Mouse (Mus musculus): Measurements from ENCODE around the gene Usp37. TPM values are rescaled to one million over a fixed set of nuclear protein-coding genes. Genes with fewer than 3 reads are reported as not detected.

The Usp37 gene
- total RNA-seq (2014; rRNA removed) (30.2 and 32.8 TPM in 2 replicates), polyA plus RNA-seq (2015; fragmentation: Nextera tagmentation; extraction: Ambion mirVana) (11.8 and 17.6 TPM in 2 replicates)

DNA sequence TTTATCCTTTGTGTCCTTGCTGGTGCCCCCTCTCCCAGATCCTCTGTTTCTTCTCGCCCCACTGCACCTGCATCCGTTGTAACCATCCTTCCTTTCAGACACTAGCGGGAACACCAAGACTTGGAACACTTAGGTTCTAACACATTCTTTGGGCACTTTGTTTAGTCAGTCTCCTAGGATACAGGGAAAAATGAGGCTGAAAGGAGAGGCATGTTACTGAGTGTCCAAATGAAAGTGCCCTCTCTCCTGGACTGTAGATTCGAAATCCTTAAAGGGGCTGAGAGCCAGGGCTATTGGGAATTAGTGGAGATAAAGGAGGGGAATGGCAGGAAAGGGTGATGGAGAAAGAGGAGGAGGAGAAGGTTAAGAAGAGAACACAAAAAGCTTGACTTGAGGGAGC is at the start of gene Usp37:
Usp37 (minus strand) TSS at position 101 of the 400 bp plus-strand sequence.
- 30% methylated on average over 4 of the region's 4 CpGs for WGBS
- peaks cover 6% of the 10 kb centered on the region; the same call in 1 of the 2 replicates for H3K4me1 ChIP-seq (ENCODE audit: insufficient read depth)
- no peak for DNase-seq
- no peaks in the 10 kb centered on the region for H3K9me3 ChIP-seq (ENCODE audit: low read length)
- no peak for TF ChIP-seq CTCF (IDR thresholded peaks at IDR 0.05; ENCODE audit: low read depth)
- H3K36me3 ChIP-seq (ENCODE audit: insufficient read depth): no peaks in the 10 kb centered on the region
- H3K9ac ChIP-seq: peak within 1 kb of the TSS; percentile 40; the same call in 1 of the 2 replicates
- H3K27me3 ChIP-seq (ENCODE audit: insufficient read depth, low read length): no peaks in the 10 kb centered on the region
- peak within 1 kb of the TSS; percentile 16; the same call in 1 of the 2 replicates for H3K4me3 ChIP-seq (ENCODE audit: low read depth, low read length)
- H3K4me2 ChIP-seq (ENCODE audit: low read depth): peak within 1 kb of the TSS; percentile 40
- no peak for ATAC-seq
- H3K27ac ChIP-seq (ENCODE audit: low read depth, low read length): no peak within 1 kb of the TSS

DNA sequence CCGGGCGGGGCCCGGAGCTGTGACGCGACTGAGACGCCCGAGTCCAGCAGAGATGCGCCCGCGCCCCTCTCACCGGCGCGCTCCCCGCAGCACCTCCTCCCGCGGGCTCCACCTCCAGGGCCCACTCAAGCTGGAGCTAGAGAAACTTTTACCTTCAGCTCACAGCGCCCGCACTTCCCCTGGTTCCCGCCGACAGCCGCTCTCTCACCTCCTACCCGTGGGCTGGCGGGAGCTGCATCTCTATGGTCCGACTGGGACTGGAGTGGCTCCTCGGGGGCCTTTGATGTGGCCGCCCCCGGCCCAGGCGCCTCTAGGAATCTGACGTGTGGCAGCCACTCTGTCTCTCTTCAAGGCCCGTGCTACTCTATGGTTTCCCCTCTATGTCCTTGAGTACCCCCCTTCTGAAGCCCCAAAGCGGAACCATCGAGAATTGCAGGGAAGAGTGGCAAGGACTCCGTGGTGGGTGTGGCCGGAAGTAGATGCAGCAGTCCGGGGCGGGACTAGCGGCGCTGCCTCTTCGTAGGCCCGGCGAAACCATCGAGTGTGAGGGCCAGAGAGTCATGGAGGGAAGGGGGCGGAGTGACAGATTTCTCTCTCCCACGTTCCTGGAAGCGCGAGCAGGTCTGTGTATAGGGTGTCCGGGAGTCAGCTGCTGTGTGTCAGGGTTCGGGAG is 43.8 kb upstream of the Usp37 start, which contains the start of the genes Zfp142 and Bcs1l:
Zfp142 (minus strand) TSS at position 474 of the 673 bp plus-strand sequence.
Bcs1l (plus strand) TSS at position 517 of the 673 bp plus-strand sequence.
- ATAC-seq (peak; percentile 98), DNase-seq (peak; percentile 99)
- peaks cover 33% of the 10 kb centered on the region for H3K36me3 ChIP-seq (ENCODE audit: insufficient read depth)
- H3K4me2 ChIP-seq (ENCODE audit: low read depth): peak within 1 kb of the TSS; percentile 79
- peak within 1 kb of the TSS; percentile 69 for H3K27ac ChIP-seq (ENCODE audit: low read depth, low read length)
- no peaks in the 10 kb centered on the region for H3K9me3 ChIP-seq (ENCODE audit: low read length)
- peak within 1 kb of the TSS; percentile 66 for H3K9ac ChIP-seq
- peaks cover 9% of the 10 kb centered on the region for H3K4me1 ChIP-seq (ENCODE audit: insufficient read depth)
- peak within 1 kb of the TSS; percentile 51 for H3K4me3 ChIP-seq (ENCODE audit: low read depth, low read length)
- TF ChIP-seq CTCF (IDR thresholded peaks at IDR 0.05; ENCODE audit: low read depth): peak; percentile 31
- H3K27me3 ChIP-seq (ENCODE audit: insufficient read depth, low read length): no peaks in the 10 kb centered on the region
- under 1% methylated on average over 48 of the region's 48 CpGs for WGBS

DNA sequence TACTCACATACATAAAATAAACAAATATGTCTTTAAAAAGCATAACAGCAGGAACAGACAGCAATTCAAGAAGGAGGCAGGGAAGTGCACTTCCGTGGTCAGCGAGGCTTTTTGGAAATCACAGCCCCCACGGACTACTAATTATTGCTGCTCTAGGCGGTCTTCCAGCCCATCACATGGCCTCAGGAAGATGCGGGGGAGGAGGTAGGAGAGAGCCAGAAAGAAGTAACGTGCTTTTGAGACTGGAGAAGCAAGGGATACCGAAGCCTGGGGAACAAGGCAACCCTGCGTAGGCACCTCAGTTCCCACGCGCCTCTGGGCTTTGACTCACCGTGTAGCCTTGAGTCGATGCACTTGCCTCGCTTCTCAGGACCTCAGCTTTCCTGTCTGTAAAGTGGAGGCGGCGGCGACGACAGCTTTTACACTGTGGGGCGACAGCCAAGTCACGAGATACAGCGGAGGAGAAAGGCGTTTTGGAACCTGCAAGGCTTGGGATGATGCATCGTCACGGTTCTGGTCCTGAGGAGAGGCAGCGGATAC is 43.2 kb upstream of the Usp37 start:
- ATAC-seq (no peak), DNase-seq (no peak)
- H3K27me3 ChIP-seq (ENCODE audit: insufficient read depth, low read length): no peaks in the 10 kb centered on the region
- under 1% methylated on average over 23 of the region's 24 CpGs for WGBS
- peak overlapping the region; percentile 51 for H3K4me3 ChIP-seq (ENCODE audit: low read depth, low read length)
- peak overlapping the region; percentile 69 for H3K27ac ChIP-seq (ENCODE audit: low read depth, low read length)
- H3K9me3 ChIP-seq (ENCODE audit: low read length): no peaks in the 10 kb centered on the region
- peak overlapping the region; percentile 64 for H3K9ac ChIP-seq
- peaks cover 31% of the 10 kb centered on the region for H3K36me3 ChIP-seq (ENCODE audit: insufficient read depth)
- TF ChIP-seq CTCF (IDR thresholded peaks at IDR 0.05; ENCODE audit: low read depth): no peak
- peaks cover 9% of the 10 kb centered on the region for H3K4me1 ChIP-seq (ENCODE audit: insufficient read depth)
- H3K4me2 ChIP-seq (ENCODE audit: low read depth): peak overlapping the region; percentile 79

DNA sequence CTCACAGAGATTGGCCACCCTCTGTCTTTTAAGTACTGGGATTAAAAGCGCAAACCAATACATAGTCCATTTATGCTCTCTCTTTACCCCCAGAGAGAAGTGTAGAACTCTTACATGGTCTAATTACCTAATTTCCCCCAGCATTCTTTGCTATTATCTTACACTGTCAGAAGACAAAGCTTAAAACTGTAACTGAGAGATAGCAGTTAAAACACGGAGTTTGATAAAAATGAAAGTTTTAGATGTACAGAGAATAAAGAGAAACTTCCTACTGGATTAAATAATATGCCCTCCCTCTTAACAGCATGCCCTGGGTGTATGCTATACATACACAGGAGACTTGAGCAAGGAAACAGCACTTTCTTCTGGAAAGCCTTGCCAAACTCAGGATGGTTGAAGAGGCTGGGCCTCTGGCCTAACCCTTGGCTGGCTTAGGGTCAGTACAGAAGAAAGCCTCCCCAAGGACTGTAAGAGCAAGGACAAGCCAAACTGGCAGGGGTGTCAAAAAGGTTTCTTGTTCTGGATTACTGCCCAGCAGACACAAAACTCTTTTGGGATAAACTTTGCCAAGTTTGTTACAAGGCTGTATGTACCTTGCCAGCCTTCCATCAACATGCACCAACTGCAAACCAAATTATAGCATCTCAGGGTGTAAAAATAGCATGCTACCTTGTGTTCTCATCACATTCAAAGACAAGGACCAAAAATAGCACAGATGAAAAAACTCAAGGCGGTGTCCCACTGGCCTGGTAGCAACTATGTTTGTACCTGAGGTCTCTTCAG is 40.7 kb upstream of the Usp37 start:
- H3K4me1 ChIP-seq (ENCODE audit: insufficient read depth): peaks cover 9% of the 10 kb centered on the region
- no peak overlapping the region for H3K4me2 ChIP-seq (ENCODE audit: low read depth)
- DNase-seq (no peak), ATAC-seq (no peak)
- peaks cover 9% of the 10 kb centered on the region; the same call in 1 of the 2 replicates for H3K36me3 ChIP-seq (ENCODE audit: insufficient read depth)
- no peak overlapping the region for H3K9ac ChIP-seq
- WGBS: 91% methylated on average over 3 of the region's 3 CpGs
- H3K4me3 ChIP-seq (ENCODE audit: low read depth, low read length): no peak overlapping the region
- H3K27ac ChIP-seq (ENCODE audit: low read depth, low read length): no peak overlapping the region
- H3K27me3 ChIP-seq (ENCODE audit: insufficient read depth, low read length): no peaks in the 10 kb centered on the region
- H3K9me3 ChIP-seq (ENCODE audit: low read length): no peaks in the 10 kb centered on the region
- TF ChIP-seq CTCF (IDR thresholded peaks at IDR 0.05; ENCODE audit: low read depth): no peak

DNA sequence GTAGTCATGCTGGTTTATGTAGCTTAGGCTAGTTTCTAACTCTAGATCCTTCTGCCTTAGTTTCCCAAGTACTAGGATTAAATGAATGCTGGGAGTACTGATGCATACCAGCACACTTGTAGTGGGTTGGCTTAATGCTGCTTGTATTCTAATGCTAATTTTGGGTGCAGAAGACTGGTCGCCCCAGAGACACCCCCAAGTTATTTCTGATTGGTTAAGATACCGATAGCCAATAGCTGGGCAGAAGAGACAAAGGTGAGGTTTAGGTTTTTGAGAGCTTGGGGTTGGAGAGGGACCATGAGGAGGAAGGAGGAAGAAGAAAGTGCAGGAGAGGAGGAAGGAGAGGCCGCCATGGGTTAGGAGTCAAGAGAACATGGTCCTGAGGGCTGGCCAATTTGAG is 38.5 kb upstream of the Usp37 start:
- Histone ChIP-seq H3K27me3 (ENCODE audit: insufficient read depth, low read length) (no peaks in the 10 kb centered on the region), H3K9ac (no peak overlapping the region), H3K4me3 (ENCODE audit: low read depth, low read length) (no peak overlapping the region), H3K9me3 (ENCODE audit: low read length) (no peaks in the 10 kb centered on the region), H3K4me2 (ENCODE audit: low read depth) (no peak overlapping the region), H3K4me1 (ENCODE audit: insufficient read depth) (peaks cover 9% of the 10 kb centered on the region), H3K36me3 (ENCODE audit: insufficient read depth) (peaks cover 29% of the 10 kb centered on the region), H3K27ac (ENCODE audit: low read depth, low read length) (no peak overlapping the region)
- WGBS: 72% methylated on average over 3 of the region's 3 CpGs
- TF ChIP-seq CTCF (IDR thresholded peaks at IDR 0.05; ENCODE audit: low read depth): no peak
- ATAC-seq: no peak
- no peak for DNase-seq

DNA sequence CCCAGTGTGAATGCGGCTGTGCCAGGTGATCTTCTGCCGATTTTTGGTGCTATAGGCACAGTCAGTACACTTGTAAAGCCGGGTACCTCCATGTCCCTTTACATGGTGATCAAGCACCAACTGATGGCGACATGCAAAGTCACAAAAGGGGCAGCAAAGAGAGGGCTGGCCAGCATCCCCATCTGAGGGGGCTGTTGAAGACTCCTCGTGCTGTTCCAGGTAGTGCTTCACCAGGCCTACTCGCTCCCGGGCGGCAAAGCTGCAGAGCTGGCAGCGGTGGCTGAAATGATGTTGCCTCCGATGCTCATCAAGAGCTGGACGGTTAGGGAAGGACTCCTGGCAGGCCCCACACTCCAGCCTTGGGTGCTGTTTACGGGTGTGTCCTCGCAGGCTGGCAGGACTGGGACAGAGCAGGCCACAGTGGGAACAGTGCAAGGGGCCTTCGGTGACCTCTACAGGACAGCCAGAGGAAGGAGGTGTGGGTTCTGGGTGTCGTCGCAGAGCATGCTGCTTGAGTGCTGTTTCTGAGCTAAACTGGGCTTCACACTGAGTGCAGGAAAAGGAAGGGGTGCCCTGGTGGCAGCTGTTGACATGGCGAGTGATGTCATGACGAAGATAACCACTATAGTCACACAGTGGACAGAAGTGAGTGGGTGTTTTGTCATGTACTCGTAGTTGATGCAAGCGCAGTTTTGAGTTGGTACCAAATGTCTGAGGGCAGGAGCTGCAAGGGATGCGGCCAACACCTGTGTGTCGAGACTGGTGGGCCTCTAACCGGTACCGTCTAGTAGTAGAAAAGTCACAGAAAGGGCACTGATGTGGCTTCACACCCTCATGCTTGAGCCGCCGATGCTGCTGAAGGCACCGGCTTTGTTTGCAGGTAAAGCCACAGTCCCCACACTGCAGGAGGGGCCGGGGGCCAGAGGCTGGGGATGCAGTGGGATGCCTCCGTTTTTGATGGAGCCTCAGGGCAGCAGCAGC is 25.9 kb upstream of the Usp37 start:
- peaks cover 84% of the 10 kb centered on the region for H3K36me3 ChIP-seq (ENCODE audit: insufficient read depth)
- 91% methylated on average over 29 of the region's 29 CpGs for WGBS
- no peak; the same call in 1 of the 2 replicates for TF ChIP-seq CTCF (IDR thresholded peaks at IDR 0.05; ENCODE audit: low read depth)
- no peaks in the 10 kb centered on the region for H3K4me1 ChIP-seq (ENCODE audit: insufficient read depth)
- ATAC-seq (no peak), DNase-seq (no peak)
- H3K4me3 ChIP-seq (ENCODE audit: low read depth, low read length): no peak overlapping the region
- H3K9me3 ChIP-seq (ENCODE audit: low read length): no peaks in the 10 kb centered on the region
- H3K27me3 ChIP-seq (ENCODE audit: insufficient read depth, low read length): no peaks in the 10 kb centered on the region
- H3K27ac ChIP-seq (ENCODE audit: low read depth, low read length): no peak overlapping the region
- H3K9ac ChIP-seq: no peak overlapping the region
- no peak overlapping the region for H3K4me2 ChIP-seq (ENCODE audit: low read depth)
